Mouse (Mus musculus) forebrain, postnatal 0 days (tissue): ENCODE data around the gene Olfr1158. TPM values are rescaled to one million over a fixed set of nuclear protein-coding genes. Genes with fewer than 3 reads are reported as not detected.
"Not testable (repeated sequence)": the region's sequence is repeated elsewhere in the genome, so short reads cannot be mapped to it uniquely, and the experiment has no call there.

ENCODE experiments used
- ATAC-seq: fragments of 200-750 bp; cut with Nextera tagmentation; 2 replicates; pipeline ENCODE4 v1.8.0; 2017; ENCODE audit warnings: mild to moderate bottlenecking, moderate library complexity
- DNase-seq: peaks from one replicate; pipeline ENCODE4 v3.0.0-alpha.2; 2015
- H3K27ac ChIP-seq: fragments of 300-500 bp; sonication (generic); 2 replicates; pipeline ENCODE4 v1.5.1; 2014; ENCODE audit warnings: low read depth, mild to moderate bottlenecking, antibody characterized with exemption, low read length, moderate library complexity, mixed read lengths
- H3K27me3 ChIP-seq: fragments of 300-500 bp; sonication (generic); 2 replicates; pipeline ENCODE4 v1.6.1; 2014; ENCODE audit warnings: mild to moderate bottlenecking, low read length, mixed read lengths; ENCODE audit not compliant: insufficient read depth
- H3K36me3 ChIP-seq: fragments of 300-500 bp; sonication (generic); 2 replicates; pipeline ENCODE4 v1.6.1; 2014; ENCODE audit warnings: mild to moderate bottlenecking, moderate library complexity; ENCODE audit not compliant: insufficient read depth
- H3K4me1 ChIP-seq: fragments of 300-500 bp; sonication (generic); 2 replicates; pipeline ENCODE4 v1.6.1; 2014; ENCODE audit warnings: antibody characterized with exemption; ENCODE audit not compliant: insufficient read depth
- H3K4me2 ChIP-seq: fragments of 300-500 bp; sonication (generic); 2 replicates; pipeline ENCODE4 v1.6.1; 2014; ENCODE audit warnings: low read depth, mild to moderate bottlenecking, moderate library complexity
- H3K4me3 ChIP-seq: fragments of 300-500 bp; sonication (generic); 2 replicates; pipeline ENCODE4 v1.5.1; 2014; ENCODE audit warnings: low read depth, low read length, mixed read lengths
- H3K9ac ChIP-seq: fragments of 300-500 bp; sonication (generic); 2 replicates; pipeline ENCODE4 v1.6.1; 2014; ENCODE audit warnings: mild to moderate bottlenecking
- H3K9me3 ChIP-seq: fragments of 300-500 bp; sonication (generic); 2 replicates; pipeline ENCODE4 v1.6.1; 2016; ENCODE audit warnings: low read length
- CTCF ChIP-seq: sonication (generic); IDR thresholded peaks from 2 replicates; pipeline ENCODE4 v1.5.1; 2016; ENCODE audit warnings: antibody characterized with exemption, control low read depth, low read depth
- WGBS: fragments of 180-500 bp; shearing (Covaris S2); extraction: QIAGEN DNeasy Blood & Tissue Kit; methylation state at CpG from one replicate; pipeline ENCODE4 v1.1.7; 2014; 5-methylcytosine and 5-hydroxymethylcytosine counted together
- polyA plus RNA-seq: library from polyadenylated mRNA; unstranded; fragments of >200 nt; fragmentation: Nextera tagmentation; extraction: Ambion mirVana; gene quantifications from 2 replicates; pipeline ENCODE4 v1.2.1, GENCODE M21; 2015
- total RNA-seq: library from RNA; depleted of rRNA; stranded (reverse); fragments of >200 nt; gene quantifications from 2 replicates; pipeline ENCODE4 v1.2.3, GENCODE M21; 2014; rRNA removed

Gene Olfr1158
- total RNA-seq = not detected in 2 replicates
- not detected in 2 replicates for polyA plus RNA-seq

DNA sequence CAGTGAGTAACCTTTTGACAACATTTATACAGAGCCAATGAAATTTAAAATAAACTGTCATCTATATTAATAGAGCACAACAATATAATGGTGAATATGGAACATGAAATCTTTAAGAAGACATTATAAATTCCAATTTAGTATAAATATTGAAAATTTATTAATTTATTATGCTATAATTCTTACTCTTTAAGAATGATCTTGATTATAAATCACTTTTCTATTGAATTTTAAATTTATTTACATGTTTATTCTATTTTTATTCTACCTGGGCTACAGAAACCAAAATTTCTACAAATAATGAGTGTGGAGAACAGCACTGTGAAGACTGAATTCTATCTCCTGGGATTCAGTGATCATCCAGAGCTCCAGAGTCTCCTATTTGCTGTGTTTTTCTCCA, at the start of gene Olfr1158:
Gene Olfr1158 (plus strand): TSS at position 301 of the 400 bp plus-strand sequence.
- no peaks in the 10 kb centered on the region for H3K4me1 ChIP-seq
- ATAC-seq = no peak
- H3K9ac ChIP-seq = no peak within 1 kb of the TSS
- DNase-seq = no peak
- no peak within 1 kb of the TSS for H3K27ac ChIP-seq
- H3K27me3 ChIP-seq = no peaks in the 10 kb centered on the region
- H3K36me3 ChIP-seq = no peaks in the 10 kb centered on the region
- no peak within 1 kb of the TSS for H3K4me3 ChIP-seq
- no peak within 1 kb of the TSS for H3K4me2 ChIP-seq
- no peaks in the 10 kb centered on the region for H3K9me3 ChIP-seq
- TF ChIP-seq CTCF = no peak

DNA sequence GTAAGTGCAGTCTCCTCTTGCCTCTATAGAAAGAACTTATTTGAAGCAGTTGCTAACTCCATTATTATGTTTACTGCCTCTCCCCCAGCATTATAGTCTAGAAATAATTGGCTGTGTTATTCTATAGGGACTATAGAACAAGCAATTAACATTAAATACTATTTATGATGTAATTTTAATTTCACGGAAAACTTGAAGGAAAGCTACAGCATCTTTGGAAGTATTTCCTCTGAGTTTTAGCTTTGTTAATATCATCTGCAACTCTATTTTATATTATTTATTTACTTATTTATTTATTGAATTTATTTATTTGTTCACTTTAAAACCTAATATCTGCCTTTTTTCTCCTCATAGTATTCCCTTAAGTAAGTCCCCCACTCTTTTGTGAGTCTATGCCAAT, 44.9 kb upstream of the Olfr1158 start, which contains the start of gene Olfr1155:
Gene Olfr1155 (minus strand): TSS at position 101 of the 400 bp plus-strand sequence.
- Histone ChIP-seq H3K4me1 (no peaks in the 10 kb centered on the region), H3K27ac (no peak within 1 kb of the TSS), H3K4me2 (no peak within 1 kb of the TSS), H3K27me3 (no peaks in the 10 kb centered on the region), H3K9me3 (no peaks in the 10 kb centered on the region), H3K4me3 (no peak within 1 kb of the TSS), H3K9ac (no peak within 1 kb of the TSS), H3K36me3 (no peaks in the 10 kb centered on the region)
- WGBS = 98% methylated on average over 1 of the region's 1 CpGs
- no peak for DNase-seq
- TF ChIP-seq CTCF = no peak
- no peak for ATAC-seq

DNA sequence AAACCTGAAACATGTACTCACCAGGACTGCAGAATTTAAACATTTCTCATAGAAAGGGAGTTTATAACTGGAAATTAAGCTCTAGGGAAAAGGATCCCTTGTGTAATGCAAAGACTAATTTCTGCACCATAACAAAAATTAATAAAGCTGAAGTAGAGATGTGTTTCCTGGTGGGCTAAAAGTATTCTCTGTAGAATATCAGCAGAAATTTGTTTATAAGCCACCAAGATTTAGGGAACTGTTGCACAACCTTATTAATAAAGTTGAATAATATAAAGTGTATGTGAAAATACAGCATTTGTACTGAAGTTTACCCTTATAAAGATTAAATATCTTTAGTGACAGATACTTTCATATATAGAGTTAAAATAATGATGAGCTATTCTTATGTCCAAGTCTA, 36.9 kb upstream of the Olfr1158 start, which contains the start of gene Olfr1156:
Gene Olfr1156 (minus strand): TSS at position 101 of the 400 bp plus-strand sequence.
- DNase-seq = no peak
- no peaks in the 10 kb centered on the region for H3K9me3 ChIP-seq
- H3K27ac ChIP-seq = no peak within 1 kb of the TSS
- H3K36me3 ChIP-seq = no peaks in the 10 kb centered on the region
- H3K4me3 ChIP-seq = no peak within 1 kb of the TSS
- no peaks in the 10 kb centered on the region for H3K4me1 ChIP-seq
- ATAC-seq = no peak
- no peak for TF ChIP-seq CTCF
- H3K27me3 ChIP-seq = no peaks in the 10 kb centered on the region
- H3K9ac ChIP-seq = no peak within 1 kb of the TSS
- no peak within 1 kb of the TSS for H3K4me2 ChIP-seq

DNA sequence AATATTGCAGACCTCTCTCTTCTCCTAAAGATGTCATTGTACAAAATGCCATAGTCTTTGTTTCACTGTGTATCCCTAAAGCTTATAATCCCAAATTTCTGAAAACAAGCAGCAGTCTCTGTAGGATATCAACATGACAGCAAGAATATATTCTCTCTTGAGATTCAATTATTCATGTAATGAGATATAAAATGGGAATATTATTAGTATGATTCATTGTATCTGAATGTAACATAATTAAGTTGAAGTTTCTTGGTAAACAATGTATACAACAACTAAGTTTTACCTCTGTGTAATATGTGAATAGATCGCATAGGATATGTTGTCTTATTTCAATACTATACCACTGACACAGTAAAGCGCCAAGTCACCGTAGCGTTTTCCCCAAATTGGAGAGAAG, 21.7 kb upstream of the Olfr1158 start, which contains the start of gene Olfr1157:
Gene Olfr1157 (minus strand): TSS at position 101 of the 400 bp plus-strand sequence.
- TF ChIP-seq CTCF = no peak
- ATAC-seq (no peak), DNase-seq (no peak)
- no peak within 1 kb of the TSS for H3K4me2 ChIP-seq
- H3K9me3 ChIP-seq = no peaks in the 10 kb centered on the region
- 96% methylated on average over 4 of the region's 4 CpGs for WGBS
- H3K27ac ChIP-seq = no peak within 1 kb of the TSS
- no peaks in the 10 kb centered on the region for H3K27me3 ChIP-seq
- no peaks in the 10 kb centered on the region for H3K36me3 ChIP-seq
- no peak within 1 kb of the TSS for H3K4me3 ChIP-seq
- no peak within 1 kb of the TSS for H3K9ac ChIP-seq
- no peaks in the 10 kb centered on the region for H3K4me1 ChIP-seq

DNA sequence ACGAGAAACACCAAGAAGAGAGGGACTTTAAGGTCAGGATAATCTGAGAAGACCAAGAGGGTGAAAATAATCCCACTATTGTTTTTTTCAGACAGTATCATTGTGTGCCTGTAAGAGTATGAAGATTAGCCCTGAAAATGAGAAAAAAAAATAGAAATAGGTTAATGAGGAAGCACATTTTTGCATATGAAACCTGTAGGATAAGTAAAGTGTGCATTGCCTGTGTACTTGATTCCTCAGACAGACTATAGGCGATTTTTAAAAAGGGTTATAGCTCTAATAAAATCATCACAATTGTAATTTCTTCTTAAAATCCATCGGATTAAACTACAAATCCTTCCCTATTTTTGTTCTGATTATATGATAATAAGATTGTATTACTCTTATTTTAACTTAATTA, 15.3 kb upstream of the Olfr1158 start, which contains the start of gene Olfr74:
Gene Olfr74 (minus strand): TSS at position 101 of the 400 bp plus-strand sequence.
- no peak for DNase-seq
- H3K9me3 ChIP-seq = no peaks in the 10 kb centered on the region
- 81% methylated on average over 3 of the region's 3 CpGs for WGBS
- no peak within 1 kb of the TSS for H3K4me3 ChIP-seq
- no peak within 1 kb of the TSS for H3K27ac ChIP-seq
- H3K9ac ChIP-seq = no peak within 1 kb of the TSS
- TF ChIP-seq CTCF = no peak
- no peaks in the 10 kb centered on the region for H3K27me3 ChIP-seq
- ATAC-seq = no peak
- no peaks in the 10 kb centered on the region for H3K36me3 ChIP-seq
- H3K4me1 ChIP-seq = no peaks in the 10 kb centered on the region
- H3K4me2 ChIP-seq = no peak within 1 kb of the TSS

DNA sequence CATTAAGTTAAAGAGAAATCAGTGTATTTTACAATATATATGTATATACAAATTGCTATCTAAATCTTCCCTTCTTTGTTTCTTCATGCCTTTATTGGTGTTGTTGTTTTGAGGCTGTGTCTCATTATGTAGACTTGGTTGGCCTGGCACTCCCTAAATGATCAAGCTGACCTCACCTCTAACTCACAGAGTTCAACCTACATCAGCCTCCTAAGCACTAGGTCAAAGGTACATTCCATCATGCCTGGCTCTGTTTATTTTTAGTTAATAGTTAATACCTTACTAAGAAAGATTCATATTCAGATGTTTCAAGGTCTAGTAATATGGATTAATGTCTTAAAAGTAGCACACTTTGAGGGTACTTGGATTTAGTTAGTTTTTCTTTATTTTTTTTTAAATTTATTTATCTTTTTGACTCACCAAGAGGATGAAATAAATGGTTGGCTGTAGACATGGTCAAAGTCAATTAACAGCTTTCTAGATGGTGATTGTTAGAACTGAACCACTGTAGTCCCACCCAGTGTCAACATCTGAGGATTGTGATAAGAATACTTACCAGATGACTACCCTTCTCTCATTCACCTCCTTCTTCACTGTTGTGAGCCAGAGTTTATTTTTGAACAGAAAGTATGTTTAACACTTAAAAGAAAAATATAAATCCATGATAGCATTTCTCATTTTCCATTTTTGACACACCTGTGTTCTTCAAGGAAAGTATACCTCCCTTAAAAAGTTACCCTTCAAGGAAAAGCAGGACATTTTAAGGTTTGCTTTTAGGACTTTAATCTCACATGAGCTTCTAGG, 17.8 kb downstream of the Olfr1158 start, which contains the start of gene Olfr1160:
Gene Olfr1160 (minus strand): TSS at position 754 of the 804 bp plus-strand sequence.
- H3K27me3 ChIP-seq = no peaks in the 10 kb centered on the region
- H3K9me3 ChIP-seq = no peaks in the 10 kb centered on the region
- no peak within 1 kb of the TSS for H3K9ac ChIP-seq
- ATAC-seq = no peak
- H3K4me1 ChIP-seq = no peaks in the 10 kb centered on the region
- no peak for TF ChIP-seq CTCF
- no peak within 1 kb of the TSS for H3K4me3 ChIP-seq
- no peak within 1 kb of the TSS for H3K4me2 ChIP-seq
- DNase-seq = no peak
- no peaks in the 10 kb centered on the region for H3K36me3 ChIP-seq
- H3K27ac ChIP-seq = no peak within 1 kb of the TSS

DNA sequence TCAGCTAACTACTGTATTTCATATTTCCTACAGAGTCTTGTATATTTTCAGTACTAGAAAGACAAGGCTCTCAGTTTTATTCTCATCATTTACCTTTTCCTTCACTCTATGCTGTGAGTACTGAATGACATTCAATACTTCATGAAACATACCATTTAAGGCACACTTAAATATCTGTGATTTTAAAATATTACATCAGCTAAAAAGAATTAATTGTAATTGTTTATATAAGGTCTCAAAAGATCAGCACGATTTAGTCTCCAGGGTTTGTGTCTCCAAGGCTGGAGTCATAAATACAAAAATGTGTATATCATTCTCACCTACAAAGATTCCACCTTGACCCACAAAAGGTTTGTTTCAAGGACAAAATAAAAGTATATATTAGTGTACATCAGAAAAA, 32.6 kb downstream of the Olfr1158 start, which contains the start of gene Olfr1161:
Gene Olfr1161 (plus strand): TSS at position 301 of the 400 bp plus-strand sequence.
- H3K4me2 ChIP-seq = not testable (repeated sequence)
- 85% methylated on average over 1 of the region's 1 CpGs for WGBS

More for the DNA sequence above, 32.6 kb downstream of the Olfr1158 start, which contains the start of gene Olfr1161:
- not testable (repeated sequence) for H3K27ac ChIP-seq, H3K27me3 ChIP-seq, H3K4me3 ChIP-seq, H3K9ac ChIP-seq, DNase-seq, H3K9me3 ChIP-seq, H3K36me3 ChIP-seq, ATAC-seq, H3K4me1 ChIP-seq
